Mouse (Mus musculus): Measurements from ENCODE around the gene Armh3.

The Armh3 gene

GRCm38 (mm10) chr19:45789888-45790874 is 208.1 kb downstream of the Armh3 start:
- peak; percentile 82 for DNase-seq (ENCODE audit: low read depth, low spot score)

- no peak for DNase-seq (ENCODE audit: low read depth, low spot score)
These were observed 208.9 kb downstream of the Armh3 start for GRCm38 (mm10) chr19:45789365-45789764.

GRCm38 (mm10) chr19:45788337-45788736 is 210.0 kb downstream of the Armh3 start:
- no peak for DNase-seq (ENCODE audit: low read depth, low spot score)

GRCm38 (mm10) chr19:45787450-45787849 is 210.8 kb downstream of the Armh3 start:
- no peak for DNase-seq (ENCODE audit: low read depth, low spot score)

GRCm38 (mm10) chr19:45785470-45785869 is 212.8 kb downstream of the Armh3 start:
- DNase-seq (ENCODE audit: low read depth, low spot score) = no peak

- DNase-seq (ENCODE audit: low read depth, low spot score) = no peak
These were observed 214.2 kb downstream of the Armh3 start for GRCm38 (mm10) chr19:45783933-45784576.

GRCm38 (mm10) chr19:45783181-45783932 is 214.9 kb downstream of the Armh3 start, which contains the start of gene Mgea5:
TSS of gene Mgea5 (minus strand) at chr19:45783837.
- peak; percentile 99 for DNase-seq (ENCODE audit: low read depth, low spot score)

- peak; percentile 85 for DNase-seq (ENCODE audit: low read depth, low spot score)
These were observed 215.8 kb downstream of the Armh3 start for GRCm38 (mm10) chr19:45782315-45783001.

- DNase-seq (ENCODE audit: low read depth, low spot score) = peak; percentile 22
These were observed 216.6 kb downstream of the Armh3 start for GRCm38 (mm10) chr19:45781676-45782075.

GRCm38 (mm10) chr19:45780350-45780915 is 217.9 kb downstream of the Armh3 start:
- DNase-seq (ENCODE audit: low read depth, low spot score) = peak; percentile 71

GRCm38 (mm10) chr19:45775486-45775885 is 222.8 kb downstream of the Armh3 start:
- DNase-seq (ENCODE audit: low read depth, low spot score) = no peak

- DNase-seq (ENCODE audit: low read depth, low spot score) = no peak
These were observed 226.8 kb downstream of the Armh3 start for GRCm38 (mm10) chr19:45771501-45771900.

All from A20 (cell line).